Mouse (Mus musculus): ENCODE measurements around the gene Bean1.
"Not testable (repeated sequence)": the region's sequence is repeated elsewhere in the genome, so short reads cannot be mapped to it uniquely, and the experiment has no call there.

- not testable (repeated sequence) for TF ChIP-seq CTCF (conservative IDR thresholded peaks at IDR 0.05; ENCODE audit: insufficient read depth, insufficient read length, low read depth, low read length); POLR2A (IDR thresholded peaks at IDR 0.05; ENCODE audit: low read depth, low read length)
These were observed 91.6 kb downstream of the Bean1 start for GRCm38 (mm10) chr8:104261802-104262201.

Measured in kidney, adult 2 months (tissue).